In the genomic region with DNA sequence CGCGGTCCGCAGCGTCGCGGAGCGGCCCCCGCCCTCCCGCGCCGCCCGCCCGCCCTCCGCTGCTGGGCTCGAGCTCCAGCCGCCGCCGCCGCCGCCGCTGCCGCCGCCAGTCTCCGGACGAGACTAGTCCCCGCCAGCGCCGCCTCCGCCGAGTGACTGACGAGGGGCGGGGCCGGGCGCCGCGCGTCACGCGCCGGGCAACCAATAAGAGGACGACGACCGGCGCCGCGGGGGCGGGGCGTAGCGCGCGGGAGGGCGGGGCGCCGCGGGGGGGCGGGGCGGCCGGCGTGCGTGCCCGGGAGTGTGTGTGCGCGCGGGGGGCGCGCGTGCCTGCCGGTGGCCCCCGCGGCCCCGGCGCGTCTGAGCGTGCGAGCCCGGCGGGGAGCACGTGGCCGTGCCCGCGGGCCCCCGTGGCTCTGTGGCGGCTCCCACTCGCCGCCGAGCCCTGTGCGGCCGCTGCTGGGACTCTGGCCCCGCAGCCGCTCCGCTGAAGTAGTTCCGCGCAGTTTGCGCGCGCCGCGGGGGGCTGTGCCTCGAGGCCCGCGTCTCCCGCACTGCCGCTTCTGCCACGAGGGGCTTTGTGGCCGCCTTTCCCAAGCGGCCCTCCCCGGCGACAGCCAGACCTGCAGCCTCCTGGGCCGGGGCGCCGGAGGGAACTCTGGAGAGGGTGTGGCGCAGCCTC, we compare ENCODE assay signal across 8 mouse cellular contexts. TPM values are rescaled to one million over a fixed set of nuclear protein-coding genes. Genes with fewer than 3 reads are reported as not detected.
DNase-seq lines count a peak whose midpoint lies in the region; ATAC-seq lines count a peak whose summit lies in the region.

A gene (minus strand): TSS at position 152 of the 682 bp plus-strand sequence.

- under 1% methylated on average over 80 of the region's 112 CpGs for WGBS in intestine, embryonic 15.5 days

- DNase-seq in adrenal gland, adult 8-10 months = peak; percentile 87
- peak; percentile 86 for DNase-seq in embryo, embryonic 11.5 days (ENCODE audit: low read depth, low spot score)
- peak; percentile 88 to 93 for DNase-seq in gastrocnemius, postnatal 36 days
- DNase-seq in left cerebral cortex, postnatal 14 days (ENCODE audit: low spot score in 2 of 2) = peak; percentile 95 to 96
- peak; percentile 97 for DNase-seq in right cerebral cortex, postnatal 14 days
- DNase-seq in urinary bladder, postnatal 25 days (ENCODE audit: low spot score) = peak; percentile 93

- no peaks in the 10 kb centered on the region for H3K36me3 ChIP-seq in intestine, embryonic 15.5 days

- peak within 1 kb of the TSS; percentile 99 for H3K4me2 ChIP-seq in intestine, embryonic 15.5 days (replicated peaks)

- intact Hi-C loops in gastrocnemius, postnatal 36 days (cut with DNase I) = loop anchor here (2.0 to 10.0 kb wide), 5 partner anchors 39 to 485 kb away; no protein-coding TSS in a partner anchor
- intact Hi-C loops in left cerebral cortex, postnatal 14 days (cut with DNase I) = loop anchor here (5.0 to 10.0 kb wide), 4 partner anchors 115 to 483 kb away; no protein-coding TSS in a partner anchor

- peak; percentile 95 for ATAC-seq in intestine, embryonic 15.5 days
- ATAC-seq in megakaryocyte-erythroid progenitor cell, adult 5-6 weeks (replicated peaks; ENCODE audit: low FRiP score, low TSS enrichment, poor library complexity, severe bottlenecking) = peak; percentile 71

- H3K27me3 ChIP-seq in intestine, embryonic 15.5 days (replicated peaks) = no peaks in the 10 kb centered on the region

- H3K9ac ChIP-seq in intestine, embryonic 15.5 days = peak within 1 kb of the TSS; percentile 89

- peak within 1 kb of the TSS; percentile 94 for H3K27ac ChIP-seq in intestine, embryonic 15.5 days

- peaks cover 13% of the 10 kb centered on the region for H3K4me1 ChIP-seq in intestine, embryonic 15.5 days (replicated peaks)

- H3K9me3 ChIP-seq in intestine, embryonic 15.5 days = no peaks in the 10 kb centered on the region

- H3K4me3 ChIP-seq in intestine, embryonic 15.5 days (replicated peaks) = peak within 1 kb of the TSS; percentile 82

RNA-seq across cellular contexts. Expression of the gene that starts here (rescaled TPM):
- 10 to 100 TPM; 22.0 to 31.9 (median 28.6) TPM for total RNA-seq in adrenal gland, adult 8-10 months (2022)
- total RNA-seq in gastrocnemius, postnatal 36 days (2021) = 1 to 10 TPM; 4.3 to 5.0 TPM
- polyA plus RNA-seq in intestine, embryonic 15.5 days (2015; fragmentation: Nextera tagmentation; extraction: Ambion mirVana) = 15.4 and 17.8 TPM in 2 replicates
- 10 to 100 TPM; 53.3 to 53.8 TPM for total RNA-seq in left cerebral cortex, postnatal 14 days (2021)
- 24.7 and 29.4 TPM in 2 replicates for total RNA-seq in megakaryocyte-erythroid progenitor cell, adult 5-6 weeks (2014; fragmentation: Nextera tagmentation)
- 34.5 and 54.9 TPM in 2 replicates for total RNA-seq in megakaryocyte-erythroid progenitor cell, adult 5-6 weeks (2017)

Comparison
In these comparisons a context has a peak if more than half of its experiments do, and no peak if none do; other contexts are left out.
1. Peak in every context shown above with its lines: DNase-seq, ATAC-seq, H3K4me3 ChIP-seq and H3K27ac ChIP-seq.